Mouse (Mus musculus) adipocyte (in vitro differentiated cells): Measurements from ENCODE around the gene Asf1a.
"Not testable (repeated sequence)": the region's sequence is repeated elsewhere in the genome, so short reads cannot be mapped to it uniquely, and the experiment has no call there.

Experiments used
- DNase-seq: peaks from one replicate; pipeline ENCODE4 v3.0.0-alpha.2; 2016; ENCODE audit warnings: low spot score

The Asf1a gene

GRCm38 (mm10) chr10:53641507-53641906 is 45.0 kb downstream of the Asf1a start:
- DNase-seq: peak; percentile 54

GRCm38 (mm10) chr10:53650683-53651082 is 54.1 kb downstream of the Asf1a start:
- DNase-seq: no peak

- not testable (repeated sequence) for DNase-seq
Measured at GRCm38 (mm10) chr10:53654239-53654638, 57.7 kb downstream of the Asf1a start.
